Mouse (Mus musculus) adipocyte (in vitro differentiated cells): Measurements from ENCODE around the gene Rplp0.

ENCODE experiments used
- DNase-seq: peaks from one replicate; pipeline ENCODE4 v3.0.0-alpha.2; 2016; ENCODE audit warnings: low spot score

Rplp0 gene

GRCm38 (mm10) chr5:115581662-115582061, 22.4 kb downstream of the Rplp0 start:
- DNase-seq: no peak

DNA sequence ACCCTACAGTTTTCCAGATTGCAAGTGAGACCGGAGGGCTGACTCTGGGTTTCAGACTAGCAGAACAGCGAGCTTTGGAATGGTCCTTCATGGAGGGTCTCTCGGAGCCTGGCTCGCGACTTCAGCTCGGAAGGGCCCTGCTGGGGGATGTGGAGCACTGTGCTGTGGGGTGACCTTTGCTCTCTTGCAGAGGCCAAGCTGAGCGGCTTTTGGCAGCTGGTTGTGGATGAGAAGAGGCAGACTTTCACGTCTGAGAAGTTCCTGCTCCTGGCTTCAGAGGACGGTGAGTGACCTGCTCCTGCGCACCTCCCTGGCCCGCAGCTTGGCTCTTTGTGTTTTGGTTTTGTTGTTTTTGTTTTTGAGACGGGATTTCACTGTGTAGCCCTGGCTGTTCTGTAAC, 26.3 kb downstream of the Rplp0 start:
- no peak for DNase-seq

DNA sequence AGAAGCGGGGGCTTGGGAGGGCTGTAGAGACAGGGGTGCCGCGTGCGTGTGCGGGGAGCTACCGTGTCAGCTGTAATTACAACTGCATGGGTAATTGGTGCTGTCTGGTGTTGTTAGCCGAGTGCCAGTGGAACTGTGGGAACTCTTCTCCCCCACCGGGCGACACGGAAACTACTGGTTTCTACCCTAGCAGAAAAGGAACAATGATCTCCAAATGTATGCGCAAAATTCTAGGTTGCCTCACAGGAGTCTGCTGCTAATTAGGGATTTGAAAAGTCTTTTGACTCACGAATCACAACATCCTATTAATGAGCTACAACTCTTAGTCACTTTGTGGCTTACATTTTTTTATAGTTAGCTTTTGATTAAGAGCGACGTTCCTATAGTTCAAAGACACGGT, 26.9 kb downstream of the Rplp0 start:
- no peak for DNase-seq

DNA sequence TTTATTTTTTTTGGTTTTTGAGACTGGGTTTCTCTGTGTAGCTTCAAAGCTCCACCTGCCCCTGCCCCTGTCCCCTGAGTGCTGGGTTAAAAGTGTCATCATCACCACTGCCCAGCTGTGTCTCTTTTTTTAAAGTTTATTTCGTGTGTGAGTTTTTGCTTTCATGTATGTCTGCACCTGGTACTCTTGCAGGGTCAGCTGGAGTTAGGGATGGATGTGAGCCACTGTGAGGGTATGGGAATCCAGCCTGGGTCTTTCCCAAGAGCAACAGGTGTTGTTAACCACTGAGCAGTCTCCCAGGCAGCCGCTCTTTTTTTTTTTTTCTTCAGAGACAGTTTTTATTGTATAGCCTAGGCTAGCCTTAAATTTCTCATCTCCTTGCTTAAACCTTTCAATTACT, 27.5 kb downstream of the Rplp0 start:
- DNase-seq: no peak

GRCm38 (mm10) chr5:115591028-115591427, 31.8 kb downstream of the Rplp0 start:
- no peak for DNase-seq

DNA sequence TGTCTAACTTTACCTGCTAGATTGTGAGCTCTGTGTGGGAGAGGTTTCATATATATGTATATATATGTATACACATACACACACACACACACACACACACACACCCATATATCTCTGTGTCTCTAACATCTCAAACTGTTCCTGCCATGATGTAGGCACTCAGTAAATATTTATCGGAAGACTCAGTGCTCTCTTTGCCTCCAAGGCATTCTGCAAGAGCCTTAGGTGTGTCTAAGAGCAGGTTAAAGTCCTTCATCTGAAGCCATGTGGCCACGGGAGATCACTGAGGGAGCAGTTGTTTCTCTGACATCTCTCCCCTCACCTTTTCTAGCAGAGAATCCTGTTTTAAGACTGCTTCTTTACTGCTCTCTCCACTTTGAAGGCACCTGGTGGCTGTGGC, 32.2 kb downstream of the Rplp0 start:
- no peak for DNase-seq

GRCm38 (mm10) chr5:115603561-115603960, 44.3 kb downstream of the Rplp0 start:
- no peak for DNase-seq

DNA sequence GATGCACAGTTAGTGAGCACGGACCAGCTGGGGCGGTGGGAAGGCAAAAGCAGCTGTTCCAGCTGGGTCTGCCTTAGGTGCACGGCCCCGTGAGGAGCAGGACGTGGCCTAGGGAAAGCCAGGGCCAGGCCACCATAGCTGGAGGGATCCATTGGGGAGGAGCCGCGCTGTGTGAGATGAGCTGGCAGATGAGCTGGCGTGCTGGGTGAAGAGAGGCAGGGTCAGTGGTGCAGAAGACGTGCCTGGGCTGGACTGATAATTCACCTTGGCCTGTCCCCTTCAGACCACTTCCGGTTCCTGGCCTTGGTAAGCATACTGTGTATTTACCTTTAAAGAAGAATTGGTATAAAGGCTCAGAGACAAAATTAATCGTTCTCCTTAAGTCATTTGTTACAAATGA, 52.3 kb downstream of the Rplp0 start:
- no peak for DNase-seq
